Mouse (Mus musculus) kidney, adult 2 months (tissue): ENCODE results near the gene Hist1h2ao.

Experiments used
- CTCF ChIP-seq: fragments of 200-500 bp; conservative IDR thresholded peaks from 2 replicates; pipeline ENCODE4 v1.5.1; 2011; ENCODE audit warnings: low read depth, mild to moderate bottlenecking, control low read depth, low read length, moderate library complexity, mixed read lengths; ENCODE audit not compliant: insufficient read depth, insufficient read length
- POLR2A ChIP-seq: fragments of 200-500 bp; IDR thresholded peaks from one replicate; pipeline ENCODE4 v1.6.1; 2011; ENCODE audit warnings: low read depth, low read length, control low read depth

- TF ChIP-seq POLR2A = no peak
- TF ChIP-seq CTCF = no peak
Measured at GRCm38 (mm10) chr13:21781021-21781555, 29.2 kb upstream of the Hist1h2ao start.
